Mouse (Mus musculus) brain, embryonic 14.5 days (tissue): ENCODE data around the gene Sorcs2.

Experiments
- CTCF ChIP-seq: fragments of 200-500 bp; IDR thresholded peaks from 2 replicates; pipeline ENCODE4 v1.5.1; 2012; ENCODE audit warnings: inconsistent platforms, mild to moderate bottlenecking, moderate library complexity, borderline replicate concordance; ENCODE audit not compliant: insufficient read depth, insufficient read length; ENCODE audit errors: extremely low read depth
- POLR2A ChIP-seq: fragments of 200-500 bp; IDR thresholded peaks from 2 replicates; pipeline ENCODE4 v1.6.1; 2012; ENCODE audit warnings: mild to moderate bottlenecking, inconsistent platforms, borderline replicate concordance; ENCODE audit not compliant: poor library complexity, insufficient read depth, insufficient read length, severe bottlenecking; ENCODE audit errors: extremely low read depth

GRCm38 (mm10) chr5:36367911-36368310, 30.0 kb downstream of the Sorcs2 start:
- TF ChIP-seq CTCF, result no peak
- no peak for TF ChIP-seq POLR2A
